Mouse (Mus musculus) C2C12 (cell line): ENCODE measurements at regions not wholly inside any gene's neighbourhood (a gene's known extent, or its start where the extent isn't known, plus 50 kb on each side); places are given as distances from the start of the nearest gene placed in this dataset.
"Not testable (repeated sequence)": the region's sequence is repeated elsewhere in the genome, so short reads cannot be mapped to it uniquely, and the experiment has no call there.

Experiments
- H3K27me3 ChIP-seq: one replicate; pipeline ENCODE4 v1.6.1; 2011; ENCODE audit not compliant: control insufficient read depth, insufficient read depth, insufficient read length
- H3K36me3 ChIP-seq: one replicate; pipeline ENCODE4 v1.6.1; 2011; ENCODE audit not compliant: control insufficient read depth, insufficient read depth
- H3K4me3 ChIP-seq: one replicate; pipeline ENCODE4 v1.5.1; 2011; ENCODE audit warnings: mild to moderate bottlenecking, control low read depth; ENCODE audit not compliant: poor library complexity, insufficient read depth, severe bottlenecking
- H3K79me2 ChIP-seq: one replicate; pipeline ENCODE4 v1.6.1; 2011; ENCODE audit not compliant: control insufficient read depth, insufficient read depth
- H3K79me3 ChIP-seq: one replicate; pipeline ENCODE4 v1.6.1; 2011; ENCODE audit warnings: low read depth, control low read depth
- H3ac ChIP-seq: one replicate; pipeline ENCODE3; 2011; ENCODE audit warnings: low read depth; ENCODE audit not compliant: control insufficient read depth, insufficient read length
- CEBPB ChIP-seq: IDR thresholded peaks from one replicate; pipeline ENCODE4 v1.6.1; 2011; ENCODE audit warnings: low read depth, mild to moderate bottlenecking, control low read depth, moderate library complexity
- CTCF ChIP-seq: IDR thresholded peaks from one replicate; pipeline ENCODE4 v1.5.1; 2011; ENCODE audit not compliant: control insufficient read depth, insufficient read depth, insufficient read length
- FOSL1 ChIP-seq: IDR thresholded peaks from one replicate; pipeline ENCODE4 v1.8.0; 2011; ENCODE audit warnings: mild to moderate bottlenecking, low read length; ENCODE audit not compliant: poor library complexity, insufficient read depth, severe bottlenecking
- MAX ChIP-seq: IDR thresholded peaks from one replicate; pipeline ENCODE4 v1.6.1; 2011; ENCODE audit warnings: mild to moderate bottlenecking, control low read depth
- MYOD1 ChIP-seq: IDR thresholded peaks from one replicate; pipeline ENCODE4 v1.6.1; 2011; ENCODE audit warnings: low read depth; ENCODE audit not compliant: control insufficient read depth, insufficient read length
- MYOG ChIP-seq: IDR thresholded peaks from one replicate; pipeline ENCODE4 v1.6.1; 2011; ENCODE audit not compliant: control insufficient read depth, insufficient read length; ENCODE audit errors: extremely low read depth
- USF1 ChIP-seq: IDR thresholded peaks from one replicate; pipeline ENCODE4 v1.6.1; 2011; ENCODE audit warnings: low read depth, mild to moderate bottlenecking, control low read depth, moderate library complexity

DNA sequence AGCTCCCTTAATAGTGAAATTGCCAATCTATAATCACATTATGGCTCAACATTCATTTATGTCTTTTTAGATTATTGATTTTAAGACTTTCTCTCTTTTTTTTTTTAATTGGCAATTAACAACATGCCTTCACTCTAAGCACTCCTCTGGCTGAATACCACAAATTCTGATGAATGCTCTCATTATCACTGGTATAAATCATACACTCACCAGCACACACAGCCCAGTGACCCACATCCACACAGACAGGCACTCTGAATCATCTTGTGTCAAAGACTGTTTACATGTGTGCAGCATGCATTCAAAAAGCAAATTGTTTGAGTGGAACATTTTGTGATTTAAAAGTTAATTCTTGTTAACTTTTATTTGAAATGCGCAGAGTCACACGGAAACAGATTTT, 649.2 kb downstream of the Lrriq3 start:
- Histone ChIP-seq H3K36me3 (no peaks in the 10 kb centered on the region), H3K79me3 (no peaks in the 10 kb centered on the region), H3K79me2 (no peaks in the 10 kb centered on the region), H3ac (no peak overlapping the region), H3K4me3 (no peak overlapping the region), H3K27me3 (no peaks in the 10 kb centered on the region)
- TF ChIP-seq MAX, result no peak
- no peak for TF ChIP-seq CTCF
- TF ChIP-seq USF1, result no peak
- TF ChIP-seq MYOG, result no peak
- TF ChIP-seq MYOD1, result no peak
- no peak for TF ChIP-seq CEBPB
- TF ChIP-seq FOSL1, result no peak

DNA sequence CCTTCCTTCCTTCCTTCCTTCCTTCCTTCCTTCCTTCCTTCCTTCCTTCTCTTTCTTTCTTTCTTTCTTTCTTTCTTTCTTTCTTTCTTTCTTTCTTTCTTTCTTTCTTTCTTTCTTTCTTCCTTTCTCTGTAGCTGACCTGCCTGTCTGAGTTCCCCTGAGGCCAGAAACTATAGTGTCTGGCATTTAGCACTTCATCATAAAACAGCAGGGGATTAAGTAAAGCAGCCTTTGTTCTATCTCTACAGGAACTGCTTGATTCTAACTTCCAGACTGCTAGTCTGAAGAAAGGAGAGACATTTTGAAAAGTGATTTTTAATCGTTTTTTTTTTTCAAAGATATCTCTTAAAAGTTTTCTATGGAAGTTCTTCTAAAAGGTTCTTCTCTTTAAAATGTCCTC, 653.4 kb downstream of the Lrriq3 start:
- H3K36me3 ChIP-seq, H3K79me2 ChIP-seq, H3K79me3 ChIP-seq, H3K27me3 ChIP-seq, H3ac ChIP-seq, H3K4me3 ChIP-seq: not testable (repeated sequence)

GRCm38 (mm10) chr3:155747511-155747910, 654.3 kb downstream of the Lrriq3 start:
- Histone ChIP-seq H3K79me2 (no peaks in the 10 kb centered on the region), H3ac (no peak overlapping the region), H3K4me3 (no peak overlapping the region), H3K27me3 (no peaks in the 10 kb centered on the region), H3K79me3 (no peaks in the 10 kb centered on the region), H3K36me3 (no peaks in the 10 kb centered on the region)
- TF ChIP-seq MYOD1 (no peak), USF1 (no peak), FOSL1 (no peak)

GRCm38 (mm10) chr3:155757285-155757684, 664.1 kb downstream of the Lrriq3 start:
- no peaks in the 10 kb centered on the region for H3K27me3 ChIP-seq
- no peaks in the 10 kb centered on the region for H3K36me3 ChIP-seq
- TF ChIP-seq CTCF (no peak), CEBPB (no peak), MYOG (no peak), MAX (no peak), FOSL1 (no peak), USF1 (no peak), MYOD1 (no peak)
- H3ac ChIP-seq, result no peak overlapping the region
- H3K79me2 ChIP-seq, result no peaks in the 10 kb centered on the region
- H3K4me3 ChIP-seq, result no peak overlapping the region
- H3K79me3 ChIP-seq, result no peaks in the 10 kb centered on the region

DNA sequence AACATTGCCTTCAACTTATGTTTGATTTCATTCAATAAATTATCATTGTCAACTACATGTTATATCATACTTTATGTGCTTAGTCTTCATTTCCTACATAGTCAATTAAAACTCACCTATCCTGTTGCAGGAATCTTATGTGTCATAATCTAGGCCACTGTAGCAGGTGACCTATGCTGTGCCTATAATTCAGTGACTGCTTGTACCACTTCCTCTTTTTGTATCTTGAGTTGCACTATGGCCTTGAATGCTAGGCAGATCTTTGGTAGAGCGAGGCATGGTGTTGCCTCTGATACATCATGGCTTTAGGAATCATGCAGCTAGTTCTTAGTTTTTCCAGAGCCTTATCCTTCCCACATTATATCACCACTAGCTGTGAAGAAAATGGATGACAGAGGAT, 682.8 kb downstream of the Lrriq3 start:
- Histone ChIP-seq H3K79me3 (no peaks in the 10 kb centered on the region), H3K79me2 (no peaks in the 10 kb centered on the region), H3K36me3 (no peaks in the 10 kb centered on the region), H3K4me3 (no peak overlapping the region), H3K27me3 (no peaks in the 10 kb centered on the region), H3ac (no peak overlapping the region)
- no peak for TF ChIP-seq MAX
- no peak for TF ChIP-seq USF1
- no peak for TF ChIP-seq FOSL1
- TF ChIP-seq CEBPB, result no peak
- TF ChIP-seq CTCF, result no peak
- TF ChIP-seq MYOD1, result no peak
- TF ChIP-seq MYOG, result no peak

GRCm38 (mm10) chr3:155777025-155777424, 683.8 kb downstream of the Lrriq3 start:
- no peaks in the 10 kb centered on the region for H3K27me3 ChIP-seq
- no peaks in the 10 kb centered on the region for H3K36me3 ChIP-seq
- H3K79me3 ChIP-seq, result no peaks in the 10 kb centered on the region
- H3K4me3 ChIP-seq, result no peak overlapping the region
- no peak for TF ChIP-seq FOSL1
- no peak for TF ChIP-seq USF1
- no peak for TF ChIP-seq MYOD1
- no peak for TF ChIP-seq MYOG
- TF ChIP-seq MAX, result no peak
- no peak for TF ChIP-seq CTCF
- no peak for TF ChIP-seq CEBPB
- H3K79me2 ChIP-seq, result no peaks in the 10 kb centered on the region
- H3ac ChIP-seq, result no peak overlapping the region
